Mouse (Mus musculus) stomach, postnatal 0 days (tissue): ENCODE measurements around the gene Foxl1. TPM values are rescaled to one million over a fixed set of nuclear protein-coding genes. Genes with fewer than 3 reads are reported as not detected.

Experiments used
- ATAC-seq: fragments of 200-750 bp; cut with Nextera tagmentation; 2 replicates; pipeline ENCODE4 v1.8.0; 2017; ENCODE audit not compliant: low FRiP score, low TSS enrichment
- DNase-seq: peaks from one replicate; pipeline ENCODE4 v3.0.0-alpha.2; 2016; ENCODE audit warnings: low spot score
- H3K27ac ChIP-seq: fragments of 300-500 bp; sonication (generic); replicated peaks from 2 replicates; pipeline ENCODE4 v1.5.1; 2014; ENCODE audit warnings: mild to moderate bottlenecking, control low read depth
- H3K27me3 ChIP-seq: fragments of 300-500 bp; sonication (generic); 2 replicates; pipeline ENCODE4 v1.6.1; 2014; ENCODE audit warnings: low read length; ENCODE audit not compliant: control insufficient read depth, insufficient read depth
- H3K36me3 ChIP-seq: fragments of 300-500 bp; sonication (generic); 2 replicates; pipeline ENCODE4 v1.6.1; 2014; ENCODE audit warnings: low read length, mixed read lengths; ENCODE audit not compliant: control insufficient read depth, insufficient read depth
- H3K4me1 ChIP-seq: fragments of 300-500 bp; sonication (generic); replicated peaks from 2 replicates; pipeline ENCODE4 v1.6.1; 2014; ENCODE audit warnings: antibody characterized with exemption; ENCODE audit not compliant: control insufficient read depth, insufficient read depth
- H3K4me2 ChIP-seq: fragments of 300-500 bp; sonication (generic); replicated peaks from 2 replicates; pipeline ENCODE4 v1.6.1; 2014; ENCODE audit warnings: low read depth, mild to moderate bottlenecking, control low read depth, moderate library complexity
- H3K4me3 ChIP-seq: fragments of 300-500 bp; sonication (generic); 2 replicates; pipeline ENCODE4 v1.5.1; 2014; ENCODE audit warnings: low read depth, low read length, control low read depth
- H3K9ac ChIP-seq: fragments of 300-500 bp; sonication (generic); 2 replicates; pipeline ENCODE4 v1.6.1; 2014; ENCODE audit warnings: mild to moderate bottlenecking, low read length, control low read depth, mixed read lengths
- H3K9me3 ChIP-seq: fragments of 300-500 bp; sonication (generic); 2 replicates; pipeline ENCODE4 v1.6.1; 2016; ENCODE audit warnings: low read length; ENCODE audit not compliant: control insufficient read depth
- CTCF ChIP-seq: IDR thresholded peaks from 2 replicates; pipeline ENCODE4 v1.5.1; 2016; ENCODE audit warnings: antibody characterized with exemption, low read depth, mild to moderate bottlenecking, moderate library complexity
- EP300 ChIP-seq: optimal IDR thresholded peaks from 2 replicates; pipeline ENCODE3; 2016; ENCODE audit warnings: antibody characterized with exemption
- WGBS: fragments of 180-500 bp; shearing (Covaris S2); extraction: QIAGEN DNeasy Blood & Tissue Kit; methylation state at CpG from one replicate; pipeline ENCODE4 v1.1.7; 2014; 5-methylcytosine and 5-hydroxymethylcytosine counted together
- polyA plus RNA-seq: library from polyadenylated mRNA; unstranded; fragments of >200 nt; fragmentation: Nextera tagmentation; extraction: Ambion mirVana; gene quantifications from 2 replicates; pipeline ENCODE4 v1.2.1, GENCODE M21; 2015

The Foxl1 gene
- polyA plus RNA-seq, 1 experiment from 2014 or later, result 2.8 TPM

DNA sequence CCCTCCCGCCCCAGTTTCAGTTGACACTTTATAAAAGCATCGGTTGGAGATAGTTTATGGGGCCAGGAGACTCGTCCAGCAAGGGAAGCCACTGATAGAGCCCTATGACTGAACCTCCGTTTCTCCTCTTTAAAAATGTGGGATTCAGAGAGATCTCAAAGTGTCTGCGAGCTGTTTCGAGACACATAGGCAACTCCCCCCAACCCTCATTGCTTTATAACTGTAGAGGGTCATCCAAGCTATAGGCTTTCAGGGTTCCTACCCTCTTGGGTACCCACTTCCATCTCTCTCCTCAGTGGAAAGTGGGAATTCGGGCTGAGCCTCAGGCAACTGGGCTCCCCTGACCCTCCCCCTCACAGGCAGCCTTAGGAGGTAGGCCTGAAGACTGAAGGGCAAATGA, 46.3 kb upstream of the Foxl1 start:
- Histone ChIP-seq H3K36me3 (no peaks in the 10 kb centered on the region), H3K9me3 (no peaks in the 10 kb centered on the region), H3K4me2 (peak overlapping the region; percentile 71), H3K4me1 (0 out of 2 replicates have a peak, but pooled peaks cover 3% of the 10 kb centered on the region), H3K27ac (peak overlapping the region; percentile 99), H3K9ac (peak overlapping the region; percentile 89), H3K4me3 (peak overlapping the region; percentile 69), H3K27me3 (peaks cover 7% of the 10 kb centered on the region)
- TF ChIP-seq EP300, result no peak
- ATAC-seq (no peak), DNase-seq (no peak)
- WGBS, result 4% methylated on average over 7 of the region's 7 CpGs

DNA sequence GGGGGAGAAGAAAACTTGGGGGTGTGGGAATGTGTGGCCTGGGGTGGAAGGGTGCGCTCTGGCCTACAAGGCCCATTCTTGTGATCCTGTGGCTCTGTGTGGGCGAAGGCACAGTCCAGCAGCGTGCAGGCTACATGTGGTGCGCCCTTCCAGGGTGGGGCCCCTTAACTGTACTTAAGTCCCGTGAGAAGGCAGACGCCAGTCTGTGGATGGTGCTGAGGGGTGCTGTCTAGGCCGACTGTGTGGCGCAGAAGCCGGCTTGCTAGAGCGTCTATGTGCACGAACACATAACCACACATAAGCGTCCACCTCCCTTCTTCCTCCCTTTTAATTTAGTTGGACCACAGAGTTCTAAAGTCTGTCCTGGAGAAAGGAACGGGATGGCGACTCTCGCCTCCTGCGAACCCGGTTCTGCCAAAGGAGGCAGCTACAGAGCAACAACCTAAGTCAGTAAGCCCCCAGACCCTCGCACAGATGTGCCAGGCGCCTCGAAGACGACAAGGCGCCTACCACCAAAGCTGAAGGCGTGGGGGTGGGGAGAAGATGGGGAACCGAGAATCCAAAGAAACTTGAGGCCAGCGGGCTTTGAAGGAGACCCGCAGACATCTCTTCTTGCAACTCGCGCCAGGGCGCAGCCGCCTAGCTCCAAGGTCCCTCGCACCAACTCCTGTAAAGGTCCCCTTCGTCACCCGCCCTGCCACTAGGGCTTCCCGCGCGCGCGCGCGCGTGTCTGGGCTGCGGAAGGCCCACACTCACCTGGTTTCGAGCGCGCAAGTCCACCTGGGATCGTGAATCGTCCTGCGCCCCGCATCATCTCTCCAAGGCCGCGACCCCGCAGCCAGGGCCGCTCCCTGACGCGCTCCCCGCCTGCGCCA, 45.3 kb upstream of the Foxl1 start:
- 1% methylated on average over 50 of the region's 57 CpGs for WGBS
- H3K36me3 ChIP-seq, result no peaks in the 10 kb centered on the region; the same call in 1 of the 2 replicates
- H3K4me2 ChIP-seq, result peak overlapping the region; percentile 71
- peak overlapping the region; percentile 89 for H3K9ac ChIP-seq
- H3K27ac ChIP-seq, result peak overlapping the region; percentile 99
- H3K27me3 ChIP-seq, result peaks cover 5% of the 10 kb centered on the region
- H3K4me1 ChIP-seq, result no peaks in the 10 kb centered on the region
- no peaks in the 10 kb centered on the region for H3K9me3 ChIP-seq
- DNase-seq (no peak), ATAC-seq (no peak)
- peak overlapping the region; percentile 69 for H3K4me3 ChIP-seq
- no peak for TF ChIP-seq EP300
- TF ChIP-seq CTCF, result no peak

DNA sequence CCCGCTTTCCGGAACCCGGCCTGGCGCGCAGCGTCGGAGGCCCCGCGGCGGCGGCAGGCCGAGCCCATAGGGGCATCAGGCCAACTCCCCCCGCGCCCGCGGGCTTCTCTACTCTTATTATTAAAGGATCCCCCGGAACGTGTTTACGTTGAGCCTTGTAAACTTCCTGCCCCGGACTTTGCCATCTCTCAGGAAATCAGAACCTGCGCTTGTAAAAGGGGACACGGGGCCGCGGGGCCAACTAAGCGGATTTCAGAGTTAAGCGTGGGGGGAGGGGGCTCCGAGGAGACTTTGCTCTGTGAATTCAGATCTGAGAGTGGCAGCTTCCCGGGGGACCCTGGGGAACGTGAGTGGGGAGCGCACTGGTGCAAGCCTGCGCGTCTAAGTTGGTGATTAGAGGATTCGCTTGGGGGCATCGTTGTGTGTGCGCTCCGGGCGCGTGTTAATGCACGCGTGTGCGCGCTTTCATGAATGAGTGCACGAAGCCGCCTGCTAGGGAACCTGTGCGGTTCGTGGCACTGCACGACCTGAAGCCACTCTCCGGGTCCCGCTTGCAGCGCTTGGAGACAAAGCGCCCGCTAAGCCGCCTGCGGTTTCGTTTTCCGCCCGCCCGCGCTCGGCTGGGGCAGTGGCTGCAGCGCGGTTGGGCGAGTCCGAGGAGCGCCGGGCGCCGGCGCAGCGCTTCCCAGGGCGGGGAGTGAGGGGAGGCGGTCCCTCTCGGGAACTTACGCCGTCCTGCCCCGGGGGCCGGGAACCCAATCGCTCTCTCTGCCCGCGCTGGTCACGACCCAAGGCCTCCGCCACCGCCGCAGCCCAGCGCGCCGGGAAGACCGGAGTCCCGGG, 44.4 kb upstream of the Foxl1 start:
- DNase-seq (peak; percentile 76), ATAC-seq (peak; percentile 84)
- H3K27me3 ChIP-seq, result peaks cover 5% of the 10 kb centered on the region
- H3K9me3 ChIP-seq, result no peaks in the 10 kb centered on the region
- H3K4me2 ChIP-seq, result peak overlapping the region; percentile 71
- H3K36me3 ChIP-seq, result no peaks in the 10 kb centered on the region; the same call in 1 of the 2 replicates
- no peaks in the 10 kb centered on the region for H3K4me1 ChIP-seq
- no peak for TF ChIP-seq CTCF
- TF ChIP-seq EP300, result no peak
- H3K9ac ChIP-seq, result peak overlapping the region; percentile 89
- H3K27ac ChIP-seq, result peak overlapping the region; percentile 99
- under 1% methylated on average over 88 of the region's 89 CpGs for WGBS
- H3K4me3 ChIP-seq, result peak overlapping the region; percentile 69

DNA sequence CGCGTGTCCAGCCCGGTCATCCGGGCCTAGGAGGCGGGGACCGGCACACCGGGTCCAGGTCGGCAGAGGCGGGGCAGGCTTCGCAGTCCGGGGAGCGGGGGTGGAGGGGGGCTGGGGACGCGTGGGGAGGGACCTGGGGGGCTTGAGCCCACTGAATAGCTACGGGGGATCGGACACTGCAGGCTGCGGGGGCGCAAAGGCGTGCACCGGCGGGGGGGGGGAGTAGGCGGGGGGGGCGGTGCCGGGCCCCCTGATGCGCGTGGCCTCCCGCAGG, 43.9 kb upstream of the Foxl1 start:
- peaks cover 5% of the 10 kb centered on the region for H3K27me3 ChIP-seq
- peak overlapping the region; percentile 99 for H3K27ac ChIP-seq
- DNase-seq (no peak), ATAC-seq (0 out of 2 replicates have a peak, but pooled peaks have one; percentile 53)
- peak overlapping the region; percentile 71 for H3K4me2 ChIP-seq
- 1% methylated on average over 12 of the region's 27 CpGs for WGBS
- H3K9ac ChIP-seq, result peak overlapping the region; percentile 89
- H3K4me1 ChIP-seq, result no peaks in the 10 kb centered on the region
- no peak for TF ChIP-seq CTCF
- TF ChIP-seq EP300, result no peak
- H3K4me3 ChIP-seq, result peak overlapping the region; percentile 69
- H3K9me3 ChIP-seq, result no peaks in the 10 kb centered on the region
- H3K36me3 ChIP-seq, result no peaks in the 10 kb centered on the region; the same call in 1 of the 2 replicates

DNA sequence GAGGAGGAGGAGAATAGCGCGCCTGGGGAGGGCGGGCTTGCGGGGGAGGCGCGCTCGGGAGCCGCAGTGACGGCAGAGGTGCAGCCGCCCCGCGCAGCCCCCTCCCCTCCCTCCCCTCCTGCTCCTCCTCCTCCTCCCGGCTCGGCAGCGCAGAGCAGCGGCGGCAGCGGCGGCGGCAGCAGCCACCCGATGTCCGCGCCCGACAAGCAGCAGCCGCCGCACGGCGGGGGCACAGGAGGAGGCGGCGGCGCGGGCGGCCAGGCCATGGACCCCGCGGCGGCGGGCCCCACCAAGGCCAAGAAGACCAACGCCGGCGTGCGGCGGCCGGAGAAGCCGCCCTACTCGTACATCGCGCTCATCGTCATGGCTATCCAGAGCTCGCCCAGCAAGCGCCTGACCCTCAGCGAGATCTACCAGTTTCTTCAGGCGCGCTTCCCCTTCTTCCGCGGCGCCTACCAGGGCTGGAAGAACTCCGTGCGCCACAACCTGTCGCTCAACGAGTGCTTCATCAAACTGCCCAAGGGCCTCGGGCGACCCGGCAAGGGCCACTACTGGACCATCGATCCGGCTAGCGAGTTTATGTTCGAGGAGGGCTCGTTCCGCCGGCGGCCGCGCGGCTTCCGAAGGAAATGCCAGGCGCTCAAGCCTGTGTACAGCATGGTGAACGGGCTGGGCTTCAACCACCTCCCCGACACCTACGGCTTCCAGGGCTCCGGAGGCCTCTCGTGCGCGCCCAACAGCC, 43.4 kb upstream of the Foxl1 start, which contains the start of gene Foxf1:
Gene Foxf1 (plus strand): TSS at position 177 of the 742 bp plus-strand sequence.
- peak within 1 kb of the TSS; percentile 99 for H3K27ac ChIP-seq
- H3K9me3 ChIP-seq, result no peaks in the 10 kb centered on the region
- no peak for TF ChIP-seq CTCF
- TF ChIP-seq EP300, result no peak
- peak within 1 kb of the TSS; percentile 69 for H3K4me3 ChIP-seq
- H3K4me1 ChIP-seq, result no peaks in the 10 kb centered on the region
- WGBS, result under 1% methylated on average over 46 of the region's 83 CpGs
- peak; percentile 71; the same call in 1 of the 2 replicates for ATAC-seq
- peaks cover 5% of the 10 kb centered on the region for H3K27me3 ChIP-seq
- peak; percentile 68 for DNase-seq
- H3K36me3 ChIP-seq, result no peaks in the 10 kb centered on the region; the same call in 1 of the 2 replicates
- H3K4me2 ChIP-seq, result peak within 1 kb of the TSS; percentile 71
- peak within 1 kb of the TSS; percentile 89 for H3K9ac ChIP-seq
